Mouse (Mus musculus) erythroblast, adult 5-6 weeks (primary cell): Measurements from ENCODE around the gene Sox13. TPM values are rescaled to one million over a fixed set of nuclear protein-coding genes. Genes with fewer than 3 reads are reported as not detected.
A peak's percentile ranks its signal among the peaks of the same experiment; 100 is the strongest.

Experiments used
- ATAC-seq: replicated peaks from 2 replicates; pipeline ENCODE4 v1.8.0; 2016; ENCODE audit warnings: moderate number of reproducible peaks, mild to moderate bottlenecking, moderate TSS enrichment, inconsistent platforms; ENCODE audit not compliant: poor library complexity, low FRiP score, severe bottlenecking
- total RNA-seq, 2 experiments: library from RNA; stranded (forward) in 1 of 2; stranded (reverse) in 1 of 2; fragments of 150-400 nt in 1 of 2; fragments of 200-764, 138-1000 nt in 1 of 2; gene quantifications; 2 replicates each; pipeline versions ENCODE4 v1.2.3 to v1.2.4; 2015 to 2017; ENCODE audit warnings: low replicate concordance in 2 of 2

Gene Sox13
- total RNA-seq, 2 experiments from 2014 or later: 0.77 TPM; not detected in 1

DNA sequence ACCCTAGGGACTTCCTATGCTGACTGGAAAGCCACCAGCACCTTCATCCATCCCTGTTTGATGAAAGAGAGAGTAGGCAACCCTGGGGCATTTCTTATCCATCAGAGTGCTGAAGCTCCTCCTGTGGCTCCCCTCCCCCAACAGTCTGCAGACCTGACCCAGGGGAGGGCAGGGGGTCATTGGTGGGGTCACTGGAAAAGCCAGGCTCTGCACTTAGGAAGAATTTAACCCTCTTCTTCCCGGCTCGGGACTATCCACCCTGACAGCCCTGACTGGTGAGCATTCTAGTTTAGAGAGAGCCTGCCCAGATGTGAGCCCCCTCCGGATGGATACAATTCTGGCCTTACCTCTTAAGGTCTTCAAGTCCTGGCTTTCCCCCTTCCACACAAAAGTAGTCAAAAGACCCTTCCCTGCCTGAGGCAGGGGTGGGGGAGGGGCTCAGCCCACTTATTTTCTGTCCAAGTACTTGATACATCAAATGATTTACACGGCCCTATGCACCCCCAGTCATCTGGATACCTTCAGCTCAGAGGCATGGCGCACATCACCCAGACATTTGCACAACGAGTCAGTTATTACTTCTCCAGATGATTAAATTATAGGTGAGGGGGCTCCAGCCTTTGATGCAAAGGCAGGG lies 15.2 kb downstream of the Sox13 start:
- no peak for ATAC-seq

DNA sequence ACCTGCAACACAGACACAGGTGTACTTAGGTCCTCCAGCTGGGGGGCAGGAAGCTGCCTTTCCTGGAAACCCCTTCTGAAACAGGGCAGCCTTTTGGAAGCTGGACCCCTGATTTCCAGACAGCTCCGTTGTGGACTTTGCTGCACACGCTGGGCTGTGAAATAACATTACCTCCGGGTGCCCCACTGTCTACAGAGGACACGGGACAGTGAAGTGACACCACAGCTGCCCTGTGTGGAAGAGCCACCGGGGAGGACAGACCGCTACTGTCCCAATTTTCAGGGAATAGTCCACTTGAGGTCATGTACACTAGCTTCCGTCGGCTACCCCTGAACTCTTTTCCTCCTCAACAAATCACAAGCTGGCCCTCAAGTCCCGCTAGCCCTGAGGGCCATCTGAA lies 15.9 kb downstream of the Sox13 start:
- ATAC-seq: no peak

DNA sequence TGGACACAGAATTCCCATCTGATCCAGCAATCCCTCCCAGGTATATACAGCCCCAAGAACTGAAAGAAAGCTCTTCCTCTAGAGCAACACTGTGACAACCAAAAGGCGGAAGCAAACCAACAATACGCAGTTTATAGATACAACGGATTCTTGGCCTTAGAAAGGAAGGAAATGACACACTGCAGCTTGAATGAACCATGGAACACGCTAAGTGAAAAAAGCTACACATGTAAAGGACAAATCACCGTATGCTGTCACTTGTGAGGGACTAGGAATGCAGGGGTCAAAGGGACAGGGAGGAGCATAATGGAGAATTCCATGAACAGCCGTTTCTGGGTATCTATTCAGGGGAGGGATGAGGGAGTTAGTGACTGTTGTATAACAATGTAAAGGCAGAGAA lies 16.7 kb downstream of the Sox13 start:
- no peak for ATAC-seq

DNA sequence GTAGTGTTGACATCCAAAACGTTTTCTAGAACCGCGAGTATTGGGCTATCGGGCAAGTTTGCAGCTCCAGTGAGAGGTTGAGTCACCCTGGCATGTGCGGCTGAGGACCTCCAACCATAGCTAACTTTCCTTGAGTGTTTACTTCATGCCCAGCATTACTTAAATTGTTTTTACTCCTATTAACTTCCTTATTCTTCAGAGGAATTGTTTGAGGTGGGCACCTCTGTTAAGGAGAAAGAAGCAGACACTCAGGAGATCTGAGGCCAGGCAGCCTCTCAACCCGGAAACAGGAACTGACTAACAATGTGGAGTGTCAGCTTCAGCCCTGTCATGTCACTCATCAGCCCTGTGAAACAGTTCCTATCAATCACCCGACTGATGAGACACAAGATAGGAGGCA lies 17.6 kb downstream of the Sox13 start:
- ATAC-seq: no peak

DNA sequence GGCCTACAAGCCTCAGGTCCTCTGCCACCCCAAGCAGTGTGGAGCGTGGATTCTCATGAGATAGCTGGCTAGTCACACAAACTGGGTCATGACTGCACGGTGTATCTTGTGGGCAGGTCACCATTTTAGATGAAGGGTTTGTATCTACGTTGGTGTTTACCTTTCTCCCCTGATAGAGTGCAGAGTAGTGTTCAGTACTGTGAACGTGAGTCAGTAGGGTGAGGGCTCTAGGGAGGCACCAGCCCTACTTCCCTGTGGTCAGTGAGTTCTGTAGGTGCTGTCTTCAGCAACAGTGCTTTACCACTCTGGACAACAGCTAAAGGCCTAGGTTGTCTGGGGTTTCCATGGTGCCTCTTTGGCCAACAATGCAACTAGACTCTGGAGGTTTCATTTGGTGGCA lies 20.2 kb downstream of the Sox13 start:
- no peak for ATAC-seq

DNA sequence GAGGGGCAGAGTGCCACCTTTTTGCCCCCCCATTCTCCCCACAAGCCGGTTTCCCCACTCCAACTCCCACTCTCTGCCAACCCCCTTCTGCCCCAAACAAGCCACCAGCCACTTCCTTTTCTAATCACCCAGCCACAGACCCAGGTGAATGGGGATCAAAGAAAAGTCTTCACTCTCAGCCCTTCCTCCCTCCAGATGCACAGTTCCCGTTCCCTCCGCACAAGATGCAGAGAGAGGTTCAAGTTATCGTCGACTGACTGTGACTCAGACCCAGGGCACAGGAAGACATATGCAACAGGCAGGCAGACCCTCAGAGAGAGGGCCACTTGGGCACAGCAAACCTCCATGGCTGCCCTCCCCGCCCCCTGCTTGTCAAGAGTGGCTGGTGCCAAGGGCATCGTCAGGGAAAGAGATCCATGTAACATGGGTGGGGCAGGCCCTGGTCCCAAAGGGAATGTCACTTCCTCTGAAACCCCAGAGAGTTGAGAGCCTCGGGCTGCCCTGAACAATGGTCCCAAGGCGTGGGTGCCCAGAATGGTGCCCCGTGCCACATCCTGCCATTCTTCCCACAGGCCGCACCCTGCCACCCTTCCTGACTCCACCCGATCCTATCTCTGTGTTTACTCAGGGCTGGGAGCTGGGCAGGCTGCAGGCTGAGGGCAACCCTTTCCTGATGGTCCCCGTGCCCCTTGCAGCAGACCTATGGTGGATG lies 24.0 kb downstream of the Sox13 start:
- ATAC-seq: no peak

DNA sequence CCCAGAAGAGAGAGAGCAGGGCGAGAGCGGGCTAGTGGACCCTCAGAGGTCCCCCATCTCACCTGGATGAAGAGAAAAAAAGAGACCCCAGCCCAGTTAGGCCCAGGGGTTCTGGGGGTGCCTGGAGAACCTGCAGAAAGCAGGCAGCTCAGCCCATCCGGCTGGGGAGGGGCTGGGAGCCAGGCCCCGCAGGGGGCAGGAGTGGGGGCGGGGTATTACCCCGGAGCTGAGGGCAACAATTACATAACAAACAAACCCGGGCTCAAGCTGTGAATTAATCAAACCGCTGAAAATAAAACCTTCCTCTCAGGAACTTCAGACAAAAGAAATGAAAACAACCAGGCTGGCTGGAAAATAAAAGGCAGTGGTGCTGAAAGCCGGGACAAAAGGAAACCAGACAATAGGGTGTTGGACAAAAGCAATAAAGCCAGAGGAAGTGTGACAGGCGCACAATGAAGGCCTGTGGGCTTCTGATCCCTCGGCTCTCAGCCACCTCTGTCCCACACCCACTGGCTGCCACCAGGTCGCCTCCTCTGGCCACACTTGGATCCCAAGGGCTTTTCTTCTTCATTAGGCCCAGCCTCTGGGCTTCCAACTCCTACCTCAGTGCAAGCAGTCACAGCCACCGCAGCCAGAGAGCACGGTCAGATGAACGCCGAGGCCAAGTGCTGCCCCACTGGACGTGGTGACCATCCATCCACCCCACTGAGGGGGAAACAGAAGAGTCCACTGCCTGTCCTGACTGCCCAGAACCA lies 26.5 kb downstream of the Sox13 start:
- ATAC-seq: no peak

DNA sequence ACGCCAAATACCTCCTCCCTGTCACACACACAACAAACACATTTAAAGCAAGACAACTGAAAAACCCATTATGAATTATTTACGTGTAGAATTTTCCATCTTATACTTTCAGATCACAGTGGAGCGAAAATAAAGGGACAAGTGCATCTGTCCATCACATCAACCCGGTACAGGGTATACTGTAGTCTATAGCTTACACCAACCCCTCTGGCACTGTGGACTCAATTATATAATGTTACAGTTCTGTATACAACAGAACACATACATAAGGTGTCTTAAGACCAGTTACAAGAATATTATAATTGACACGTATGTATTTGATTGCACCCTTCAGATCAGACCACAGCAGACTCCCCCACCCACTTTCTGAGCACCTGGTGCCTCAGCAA lies 27.1 kb downstream of the Sox13 start:
- no peak for ATAC-seq

DNA sequence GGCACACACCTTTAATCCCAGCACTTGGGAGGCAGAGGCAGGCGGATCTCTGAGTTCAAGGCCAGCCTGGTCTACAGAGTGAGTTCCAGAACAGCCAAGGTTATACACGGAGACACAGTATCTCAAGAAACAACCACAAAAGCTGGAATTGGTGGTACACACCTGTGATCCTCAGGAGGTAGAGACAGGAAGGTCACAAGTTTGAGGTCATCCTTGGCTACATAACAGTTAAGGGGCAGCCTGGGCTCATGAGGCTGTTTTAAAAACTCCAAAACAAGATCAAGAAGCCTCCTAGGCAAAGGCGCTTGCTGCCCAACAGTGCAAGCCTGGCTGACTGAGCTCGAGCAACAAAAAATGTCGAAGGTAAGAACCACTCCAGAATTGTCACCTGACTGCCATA lies 27.5 kb downstream of the Sox13 start:
- ATAC-seq: no peak

DNA sequence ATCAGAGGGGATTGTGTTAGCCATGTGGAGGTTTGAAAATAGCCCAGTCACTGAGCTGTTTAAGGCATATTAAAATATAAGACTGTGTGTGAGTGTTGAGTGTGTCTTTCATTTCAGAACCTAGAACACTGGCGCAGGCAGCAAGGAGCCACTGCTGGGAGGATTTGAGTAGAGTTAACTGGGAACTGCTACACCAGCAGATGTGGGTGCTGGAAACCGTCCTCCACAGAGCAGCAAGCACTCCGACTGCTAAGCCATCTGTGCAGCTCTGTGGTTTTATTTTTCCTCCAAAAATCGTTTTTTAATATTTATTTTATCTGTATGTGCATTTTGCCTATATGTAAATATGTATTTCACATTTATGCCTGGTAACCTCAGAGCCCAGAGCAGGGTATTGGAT lies 29.5 kb downstream of the Sox13 start:
- no peak for ATAC-seq

DNA sequence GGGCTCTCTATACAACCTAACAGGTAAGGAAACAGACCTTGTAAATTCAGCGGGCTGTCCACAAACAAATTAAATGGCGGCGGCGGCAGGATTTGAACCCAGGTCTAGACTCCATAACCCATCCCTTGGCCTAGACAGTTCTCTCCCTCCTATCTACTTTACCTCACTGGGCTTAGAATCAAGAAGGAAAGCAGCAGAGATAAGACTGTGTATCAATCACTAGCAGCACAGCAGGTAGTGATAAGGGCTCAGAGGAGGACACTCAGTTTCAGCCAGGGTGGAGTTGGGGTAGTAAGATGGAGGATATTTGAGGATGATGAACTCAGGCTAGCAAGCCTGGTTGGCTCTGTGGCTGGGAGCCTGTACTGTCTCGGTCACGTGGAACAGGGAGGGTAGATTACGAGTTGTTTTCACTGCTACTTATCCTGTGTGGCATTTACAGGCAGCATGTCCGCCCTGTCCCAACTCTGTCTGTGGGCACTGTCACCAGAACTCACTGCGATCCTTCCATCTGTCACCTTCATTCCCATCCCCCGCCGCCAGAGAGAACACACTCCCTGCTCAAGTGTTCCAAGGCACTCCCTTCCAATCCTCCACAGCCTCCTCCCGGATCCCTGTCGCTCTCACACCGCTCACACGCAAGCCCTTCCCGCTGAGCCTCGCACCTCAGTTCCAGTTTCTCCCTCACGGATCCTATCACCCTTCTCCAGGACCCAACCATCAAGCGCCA lies 36.5 kb downstream of the Sox13 start:
- no peak for ATAC-seq

DNA sequence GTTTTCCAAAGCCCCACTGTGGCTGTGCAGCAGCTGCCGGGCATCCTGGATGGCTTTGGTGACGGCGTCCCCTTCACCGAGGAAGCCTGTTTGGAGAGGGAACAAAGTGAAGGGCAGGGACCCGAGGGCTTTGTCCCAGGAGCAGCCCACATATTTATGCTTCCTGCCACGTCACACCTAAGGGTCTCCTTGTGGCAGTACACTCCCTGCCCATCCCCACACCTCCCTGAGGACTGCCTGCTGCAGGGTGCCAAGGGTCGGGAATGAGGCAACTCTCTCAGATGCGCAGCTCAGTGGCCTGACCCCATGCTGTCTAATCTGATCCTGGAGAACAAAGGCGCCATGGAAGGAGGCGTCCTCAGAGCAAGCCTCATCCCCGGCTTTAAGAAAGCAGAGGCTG lies 38.0 kb downstream of the Sox13 start:
- ATAC-seq: no peak

DNA sequence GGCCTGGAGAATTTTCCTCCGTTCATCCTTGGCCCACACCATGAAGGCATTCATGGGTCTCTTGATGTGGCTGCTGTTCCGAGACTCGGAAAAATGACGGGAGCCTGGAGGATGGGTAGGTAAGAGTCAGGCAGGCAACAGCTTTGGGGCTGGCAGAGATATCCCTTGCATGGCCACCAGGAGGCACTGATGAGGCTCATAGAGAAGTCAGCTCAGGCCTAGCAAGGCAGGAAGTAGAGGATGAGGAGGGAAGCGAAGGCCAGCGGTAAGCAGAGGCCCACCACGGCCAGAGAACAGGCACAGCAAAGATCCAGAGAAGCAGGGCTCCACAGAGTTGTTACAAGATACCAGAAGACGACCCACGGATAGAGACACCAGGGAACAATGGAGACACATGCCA lies 38.7 kb downstream of the Sox13 start:
- peak; percentile 74 for ATAC-seq

DNA sequence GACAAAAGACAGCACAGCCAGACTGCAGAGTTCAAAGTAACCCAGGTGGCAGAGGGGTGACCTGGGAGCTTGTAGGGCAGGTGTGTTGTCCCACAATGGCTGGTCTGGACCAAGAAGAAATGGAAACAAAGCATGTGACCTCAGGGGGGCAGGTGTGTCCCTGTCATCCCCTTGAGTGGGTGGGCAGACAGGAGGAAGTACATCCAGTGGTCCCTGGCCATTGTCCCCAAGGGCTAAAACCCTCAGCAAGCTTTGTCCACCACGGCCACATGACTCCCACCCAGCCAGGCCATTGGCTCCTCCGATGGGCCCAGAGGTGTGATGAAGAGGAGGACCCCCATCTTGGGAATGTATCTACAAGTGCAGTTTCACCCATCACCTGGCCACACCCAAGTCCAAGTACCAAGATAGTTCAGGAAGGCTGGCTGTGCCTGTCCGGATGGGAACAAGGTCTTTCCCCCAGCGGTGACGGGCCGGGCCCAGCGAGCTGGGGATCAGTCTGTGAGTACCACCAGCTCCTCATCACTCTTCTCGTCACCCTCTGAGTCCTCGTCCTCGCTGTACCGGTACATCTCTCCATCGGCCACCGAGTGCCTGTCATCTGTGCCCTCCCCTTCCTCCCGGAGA lies 40.9 kb downstream of the Sox13 start:
- ATAC-seq: no peak

DNA sequence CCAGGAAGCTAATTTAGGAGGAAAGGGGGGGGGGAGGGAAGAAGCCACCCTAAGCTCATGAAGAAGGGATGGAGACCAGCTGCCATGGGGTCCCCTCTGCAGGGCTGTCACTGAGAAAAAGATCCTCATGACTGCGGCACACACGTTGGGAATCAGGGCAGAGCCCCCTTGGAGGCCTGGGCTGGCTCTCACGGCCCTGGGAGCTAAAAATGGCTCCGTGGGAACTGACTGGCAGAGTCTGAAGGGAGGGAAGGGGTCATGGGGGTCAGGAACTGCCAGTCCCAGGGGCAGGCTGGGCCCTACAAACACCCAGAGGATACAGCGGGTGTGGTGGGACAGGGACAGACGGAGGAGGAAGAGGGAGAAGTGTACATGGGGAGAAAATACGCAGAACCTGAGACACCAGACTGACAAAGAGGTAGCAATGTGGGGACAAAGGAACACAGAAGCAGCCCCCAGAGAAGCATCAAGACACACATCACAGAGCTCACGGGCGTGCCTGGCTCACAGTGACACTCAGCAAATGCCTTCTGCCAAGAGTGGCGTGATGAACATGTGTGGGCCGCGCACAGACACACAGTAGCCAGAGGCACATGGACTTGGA lies 41.5 kb downstream of the Sox13 start:
- no peak for ATAC-seq

DNA sequence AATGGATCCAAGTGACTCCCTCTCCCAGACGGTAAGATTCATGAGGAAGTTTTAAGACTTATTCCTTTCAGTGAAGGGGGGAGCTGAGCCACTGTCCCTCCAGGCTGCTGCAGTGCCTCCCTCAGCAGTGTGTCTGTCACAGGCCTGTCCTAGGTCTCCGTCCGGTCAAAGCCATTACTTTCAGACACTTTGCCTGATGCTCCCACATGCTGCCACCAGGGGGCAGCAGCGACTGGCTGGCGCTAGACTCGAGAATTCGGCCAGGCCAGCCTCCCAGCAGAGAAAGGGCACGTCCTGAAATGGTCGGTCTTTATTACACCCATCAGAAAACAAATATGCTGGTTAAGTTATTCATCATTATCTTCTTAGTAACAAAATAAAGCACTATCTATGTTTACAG lies 42.2 kb downstream of the Sox13 start:
- ATAC-seq: peak; percentile 69

DNA sequence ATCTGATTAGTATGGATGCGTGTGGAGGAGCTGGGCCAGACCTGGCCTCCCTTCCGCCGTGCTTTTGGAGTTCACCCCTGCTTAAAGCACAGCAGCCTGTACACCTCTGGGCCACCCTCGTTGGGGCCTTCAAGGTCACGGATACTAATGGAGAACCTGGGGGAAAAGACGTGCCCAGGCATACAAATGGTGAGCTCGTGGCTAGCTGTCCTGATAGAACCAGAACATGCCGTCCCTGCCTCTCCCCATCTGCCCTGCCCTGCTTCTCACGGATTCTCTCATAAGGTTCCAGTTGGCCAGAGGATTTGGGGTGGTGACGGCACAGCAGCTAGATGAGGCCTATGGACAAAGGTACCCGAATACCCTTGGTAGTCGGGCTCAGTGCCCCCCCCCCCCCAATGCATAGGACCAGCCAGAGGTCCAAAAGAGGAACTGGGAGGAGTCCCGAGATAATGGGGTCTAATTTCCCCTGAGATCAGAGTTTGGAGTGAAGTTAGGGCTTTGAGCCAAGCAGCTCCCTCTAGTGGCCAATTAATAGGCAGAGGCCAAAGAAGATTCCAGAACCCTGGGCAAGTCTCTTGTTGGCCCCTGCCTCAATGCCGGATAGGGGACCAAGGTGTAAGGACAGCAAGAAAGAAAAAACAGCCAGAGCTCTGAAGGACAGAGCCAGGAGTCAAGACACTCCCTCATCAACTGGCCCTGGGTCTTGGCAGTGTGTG lies 43.7 kb downstream of the Sox13 start:
- ATAC-seq: no peak

DNA sequence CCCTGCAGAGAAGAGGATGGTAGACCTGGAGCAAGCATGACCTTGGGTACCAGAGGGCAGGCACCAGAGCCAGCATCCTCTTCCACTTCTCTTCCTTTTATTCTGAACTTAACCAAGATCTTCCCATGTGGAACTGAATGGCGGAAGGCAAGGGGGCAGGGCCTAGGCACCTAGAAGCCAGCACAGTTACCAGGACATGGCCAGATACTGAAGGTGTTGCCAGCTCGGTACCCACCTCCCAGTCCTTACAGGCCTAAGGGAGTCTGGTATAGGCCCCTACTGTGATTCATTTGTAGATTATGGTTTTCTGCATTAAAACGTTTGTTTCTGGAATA lies 44.2 kb downstream of the Sox13 start:
- no peak for ATAC-seq

DNA sequence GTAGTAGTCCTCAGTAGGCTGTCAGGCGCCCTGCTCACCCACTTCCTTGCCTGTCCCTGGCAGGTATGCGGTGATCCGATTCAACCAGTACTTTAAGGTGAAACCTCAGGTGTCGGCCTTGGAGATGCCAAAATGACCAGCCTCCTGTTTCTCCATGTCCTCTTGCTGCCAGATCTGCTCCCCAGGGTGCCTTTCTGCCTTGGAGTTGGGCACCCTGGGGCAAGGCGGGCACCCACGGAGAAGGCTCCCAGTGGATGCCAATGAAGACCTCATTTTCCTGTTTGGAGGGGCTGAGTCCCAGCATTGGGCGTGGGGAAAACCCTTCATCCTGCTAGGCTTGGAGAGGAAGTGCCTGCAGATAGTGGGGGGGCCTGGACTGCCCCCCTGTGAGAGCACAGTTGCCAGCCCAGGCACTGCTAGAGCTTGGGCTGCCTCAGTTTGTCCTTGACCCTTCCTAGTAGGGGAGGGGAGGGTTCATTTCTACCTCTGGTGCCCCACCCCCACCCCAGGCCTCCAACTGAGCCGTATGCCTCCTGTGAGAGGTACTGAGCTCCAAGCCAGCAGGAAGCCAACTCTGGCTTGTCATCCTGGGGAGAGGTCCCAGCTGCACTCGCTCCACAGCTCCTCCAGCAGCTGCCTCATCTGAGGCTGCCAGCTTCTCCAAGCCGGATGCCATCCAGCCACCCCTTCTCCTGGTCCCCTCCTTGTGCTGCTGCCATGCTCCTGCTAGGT lies 44.8 kb downstream of the Sox13 start:
- no peak for ATAC-seq
